Mouse (Mus musculus) spleen, adult 2 months (tissue): ENCODE measurements around the gene Rpl36al. TPM values are rescaled to one million over a fixed set of nuclear protein-coding genes. Genes with fewer than 3 reads are reported as not detected.

Experiments used
- DNase-seq, 2 experiments: peaks; one replicate each; pipeline versions ENCODE4 v3.0.0 to v3.0.0-alpha.2; 2012 to 2021; ENCODE audit warnings: low spot score in 2 of 2, low read depth in 1 of 2
- H3K27ac ChIP-seq: fragments of 200-500 bp; 2 replicates; pipeline ENCODE4 v1.5.1; 2012; ENCODE audit warnings: low read length, inconsistent platforms; ENCODE audit not compliant: insufficient read depth
- H3K27me3 ChIP-seq: fragments of 200-500 bp; 2 replicates; pipeline ENCODE4 v1.6.1; 2012; ENCODE audit warnings: mild to moderate bottlenecking, moderate library complexity, low read length, inconsistent platforms; ENCODE audit not compliant: control insufficient read depth, insufficient read depth
- H3K36me3 ChIP-seq: fragments of 200-500 bp; 2 replicates; pipeline ENCODE4 v1.6.1; 2012; ENCODE audit warnings: mild to moderate bottlenecking, low read length, inconsistent platforms; ENCODE audit not compliant: control insufficient read depth, insufficient read depth
- H3K4me1 ChIP-seq: fragments of 200-500 bp; 2 replicates; pipeline ENCODE4 v1.6.1; 2011; ENCODE audit warnings: inconsistent platforms; ENCODE audit not compliant: control insufficient read depth, insufficient read depth, insufficient read length
- H3K4me3 ChIP-seq: fragments of 200-500 bp; 2 replicates; pipeline ENCODE4 v1.5.1; 2011; ENCODE audit warnings: mild to moderate bottlenecking, inconsistent platforms; ENCODE audit not compliant: insufficient read depth, insufficient read length; ENCODE audit errors: extremely low read depth
- CTCF ChIP-seq: fragments of 200-500 bp; IDR thresholded peaks from 2 replicates; pipeline ENCODE4 v1.5.1; 2011; ENCODE audit warnings: mild to moderate bottlenecking, inconsistent platforms; ENCODE audit not compliant: insufficient read depth, insufficient read length, insufficient replicate concordance; ENCODE audit errors: extremely low read depth
- POLR2A ChIP-seq: fragments of 200-500 bp; IDR thresholded peaks from 2 replicates; pipeline ENCODE4 v1.6.1; 2011; ENCODE audit warnings: low read depth, low read length, inconsistent platforms
- WGBS: fragments of 180-500 bp; shearing (Covaris S2); methylation state at CpG from one replicate; pipeline ENCODE4 v1.1.7; 2018; 5-methylcytosine and 5-hydroxymethylcytosine counted together
- polyA plus RNA-seq: library from polyadenylated mRNA; depleted of rRNA; stranded (reverse); fragments of >200 nt; gene quantifications from 2 replicates; pipeline ENCODE4 v1.2.3, GENCODE M21; 2012

Rpl36al gene
- polyA plus RNA-seq, 1 experiment = 75.1 TPM

DNA sequence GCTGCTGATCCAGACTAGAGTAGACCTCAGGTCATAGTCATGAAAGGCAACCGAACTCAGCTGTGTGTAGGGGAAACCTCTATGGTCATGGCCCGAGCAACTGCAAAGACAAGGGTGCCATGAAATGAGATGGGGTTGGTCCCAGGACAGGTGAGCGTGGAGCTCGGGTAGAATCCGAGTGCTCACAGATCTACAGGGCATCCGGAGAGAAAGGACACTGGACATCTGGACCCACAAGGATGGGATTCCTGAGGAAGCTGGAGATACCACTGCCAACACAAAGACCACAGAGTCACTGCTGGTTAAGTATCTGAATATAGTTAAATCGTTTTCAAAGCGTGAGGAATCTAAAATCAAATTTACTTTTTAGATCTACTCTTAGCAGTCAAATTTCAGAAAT, 23.5 kb upstream of the Rpl36al start:
- H3K4me1 ChIP-seq = no peaks in the 10 kb centered on the region
- H3K4me3 ChIP-seq = no peak overlapping the region
- TF ChIP-seq CTCF = no peak
- no peak for TF ChIP-seq POLR2A
- peaks cover 3% of the 10 kb centered on the region for H3K36me3 ChIP-seq
- no peak overlapping the region for H3K27ac ChIP-seq
- no peak for DNase-seq
- no peaks in the 10 kb centered on the region for H3K27me3 ChIP-seq
- 94% methylated on average over 8 of the region's 8 CpGs for whole genome bisulfite sequencing

GRCm38 (mm10) chr12:69204052-69204833, 20.4 kb upstream of the Rpl36al start, which contains the start of gene Gm49384:
Gene Gm49384, minus strand, starts transcription at chr12:69204267.
- Histone ChIP-seq H3K4me3 (no peak within 1 kb of the TSS), H3K27ac (no peak within 1 kb of the TSS), H3K4me1 (no peaks in the 10 kb centered on the region), H3K36me3 (peaks cover 9% of the 10 kb centered on the region), H3K27me3 (no peaks in the 10 kb centered on the region)
- 88% methylated on average over 16 of the region's 16 CpGs for WGBS
- TF ChIP-seq POLR2A (no peak), CTCF (no peak)
- DNase-seq = peak in 1 of 2 experiments; percentile 40

DNA sequence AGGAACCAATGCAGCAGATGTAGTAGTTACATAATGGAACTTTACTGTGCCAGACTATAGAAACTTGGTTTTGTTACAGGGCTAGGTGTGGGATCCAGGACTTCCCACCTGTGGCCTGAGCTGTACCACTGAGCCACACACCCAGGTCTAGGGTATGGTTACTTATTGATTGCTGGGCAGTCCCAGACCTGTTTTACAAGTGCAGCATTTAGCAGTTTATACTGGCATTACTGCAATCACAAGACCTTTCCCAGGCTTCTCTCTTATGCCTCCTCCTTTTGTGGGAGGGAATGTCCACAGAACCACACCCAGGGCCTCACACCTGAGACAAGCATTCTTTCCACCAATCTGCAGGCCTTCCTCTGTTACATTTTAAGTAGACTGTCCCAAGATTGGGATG, 15.1 kb upstream of the Rpl36al start:
- DNase-seq = no peak
- H3K27ac ChIP-seq = no peak overlapping the region
- H3K4me1 ChIP-seq = peaks cover 2% of the 10 kb centered on the region; the same call in 1 of the 2 replicates
- H3K36me3 ChIP-seq = peaks cover 9% of the 10 kb centered on the region
- TF ChIP-seq CTCF (no peak), POLR2A (no peak)
- H3K4me3 ChIP-seq = no peak overlapping the region
- no peaks in the 10 kb centered on the region for H3K27me3 ChIP-seq

DNA sequence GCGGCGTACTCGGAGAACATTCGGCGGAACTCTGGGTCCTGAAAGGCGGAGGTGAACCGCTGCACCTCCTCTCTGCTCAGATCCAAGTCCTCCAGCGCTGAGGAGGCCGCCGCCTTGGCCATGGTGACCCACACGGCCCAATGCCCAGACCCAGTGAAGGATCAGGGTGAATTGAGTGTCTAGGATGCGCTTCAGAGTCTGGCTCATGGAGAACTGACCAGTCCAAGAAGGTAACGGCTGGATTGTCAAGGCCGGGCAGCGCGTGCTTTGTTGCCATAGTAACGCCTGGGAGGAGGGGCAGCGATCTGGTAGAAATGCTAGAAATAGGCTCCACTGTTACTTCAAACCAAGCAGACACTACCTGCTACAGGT, 14.3 kb upstream of the Rpl36al start, which contains the start of gene Dnaaf2:
Gene Dnaaf2 (minus strand): TSS at position 266 of the 372 bp plus-strand sequence.
- Histone ChIP-seq H3K27ac (peak within 1 kb of the TSS; percentile 86), H3K4me1 (peaks cover 2% of the 10 kb centered on the region; the same call in 1 of the 2 replicates), H3K36me3 (peaks cover 7% of the 10 kb centered on the region), H3K27me3 (no peaks in the 10 kb centered on the region), H3K4me3 (peak within 1 kb of the TSS; percentile 86)
- WGBS = 2% methylated on average over 18 of the region's 18 CpGs
- no peak for TF ChIP-seq CTCF
- TF ChIP-seq POLR2A = no peak
- peak in 1 of 2 experiments; percentile 42 for DNase-seq

GRCm38 (mm10) chr12:69197378-69198163, 13.7 kb upstream of the Rpl36al start:
- peaks cover 2% of the 10 kb centered on the region; the same call in 1 of the 2 replicates for H3K4me1 ChIP-seq
- peak overlapping the region; percentile 86 for H3K4me3 ChIP-seq
- H3K27me3 ChIP-seq = no peaks in the 10 kb centered on the region
- H3K36me3 ChIP-seq = peaks cover 7% of the 10 kb centered on the region
- peak; percentile 26 to 33 for DNase-seq
- TF ChIP-seq CTCF (no peak), POLR2A (no peak)
- H3K27ac ChIP-seq = peak overlapping the region; percentile 86
- WGBS = under 1% methylated on average over 94 of the region's 94 CpGs

DNA sequence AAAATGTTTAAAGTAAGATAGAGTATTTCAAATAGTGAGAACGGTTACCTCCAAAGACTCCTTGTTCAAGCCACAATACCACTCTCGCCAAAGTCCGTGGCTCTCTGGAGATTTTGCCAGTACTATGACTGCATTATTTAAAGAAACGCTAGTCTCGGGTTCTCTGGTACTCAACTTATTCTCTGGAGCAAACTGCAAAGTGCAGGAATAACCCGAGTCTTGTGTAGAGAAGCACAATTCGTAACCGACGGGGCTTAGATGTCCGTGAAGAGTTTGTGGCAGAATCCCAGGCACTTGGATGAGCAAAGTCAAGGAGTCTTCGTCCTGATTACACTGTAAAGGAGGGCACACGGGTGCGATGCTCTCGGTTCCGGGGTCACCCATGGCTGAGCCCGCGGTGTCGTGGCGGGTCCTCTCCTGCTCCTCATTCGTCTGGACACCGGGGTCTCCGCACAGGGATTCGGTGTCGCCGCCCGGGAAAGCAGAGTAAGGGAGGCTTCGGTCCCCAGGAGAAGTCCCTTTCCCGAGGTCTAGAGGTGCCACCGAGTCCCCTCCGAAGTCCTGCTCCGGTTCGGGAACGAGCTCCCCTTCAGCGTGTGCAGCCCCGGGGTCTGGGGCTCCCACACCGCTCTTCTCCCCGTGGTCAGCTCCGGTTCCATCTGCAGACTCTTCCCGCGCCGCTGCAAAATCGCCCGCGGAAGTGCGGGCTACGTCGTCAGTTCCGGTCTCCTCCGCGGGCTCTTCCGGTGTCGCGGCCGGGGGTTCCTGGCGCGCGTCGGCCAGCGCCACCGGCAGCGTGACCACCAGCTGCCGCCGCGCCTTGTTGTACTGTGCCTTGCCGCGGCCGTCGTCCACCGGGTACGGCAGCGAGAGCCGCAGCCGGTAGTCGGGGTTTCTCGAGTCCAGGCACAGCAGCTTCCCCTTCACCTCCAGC, 12.8 kb upstream of the Rpl36al start, which contains the start of gene Gm49383:
Gene Gm49383 (minus strand): TSS at position 661 of the 934 bp plus-strand sequence.
- peak; percentile 28 to 57 for DNase-seq
- no peak for TF ChIP-seq CTCF
- TF ChIP-seq POLR2A = peak; percentile 70
- peaks cover 2% of the 10 kb centered on the region; the same call in 1 of the 2 replicates for H3K4me1 ChIP-seq
- peak within 1 kb of the TSS; percentile 86 for H3K27ac ChIP-seq
- peaks cover 5% of the 10 kb centered on the region for H3K36me3 ChIP-seq
- peak within 1 kb of the TSS; percentile 86 for H3K4me3 ChIP-seq
- WGBS = under 1% methylated on average over 72 of the region's 75 CpGs
- no peaks in the 10 kb centered on the region for H3K27me3 ChIP-seq
